Mouse (Mus musculus): ENCODE results near the gene Smpdl3b. TPM values are rescaled to one million over a fixed set of nuclear protein-coding genes. Genes with fewer than 3 reads are reported as not detected.
"Not testable (repeated sequence)": the region's sequence is repeated elsewhere in the genome, so short reads cannot be mapped to it uniquely, and the experiment has no call there.

The Smpdl3b gene
- polyA plus RNA-seq, 1 experiment from 2014 or later = 3.9 TPM

DNA sequence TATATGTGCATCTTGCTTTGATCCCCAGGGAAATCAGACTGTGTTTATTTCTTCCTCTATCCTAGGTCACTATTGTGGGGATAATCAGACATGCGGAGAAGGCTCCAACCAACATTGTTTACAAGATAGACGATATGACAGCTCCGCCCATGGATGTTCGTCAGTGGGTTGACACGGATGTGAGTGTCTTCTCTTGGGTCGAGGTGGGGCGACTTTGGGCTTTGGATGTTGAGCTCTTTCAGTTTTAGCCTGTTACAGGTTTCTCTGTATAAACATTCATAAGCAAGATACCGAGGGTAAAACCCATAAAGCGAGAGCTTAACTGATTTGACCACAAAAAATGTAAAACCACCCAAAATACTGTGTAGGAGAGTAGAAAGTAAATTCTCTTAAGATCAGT lies 14.7 kb upstream of the Smpdl3b start:
- Histone ChIP-seq H3K36me3 (ENCODE audit: control insufficient read depth, insufficient read depth) (peaks cover 49% of the 10 kb centered on the region), H3K9me3 (replicated peaks; ENCODE audit: control insufficient read depth, low read length) (no peaks in the 10 kb centered on the region), H3K27me3 (ENCODE audit: control insufficient read depth, insufficient read depth, low read length) (no peaks in the 10 kb centered on the region), H3K4me3 (ENCODE audit: low read length) (no peak overlapping the region), H3K27ac (ENCODE audit: low read length) (no peak overlapping the region), H3K4me2 (ENCODE audit: low read depth, low read length) (no peak overlapping the region), H3K4me1 (ENCODE audit: control insufficient read depth, insufficient read depth, low read length) (peaks cover 7% of the 10 kb centered on the region), H3K9ac (ENCODE audit: low read length) (no peak overlapping the region)
- WGBS = 89% methylated on average over 9 of the region's 9 CpGs
- ATAC-seq (replicated peaks; ENCODE audit: extremely low read depth, insufficient read depth, low FRiP score) = no peak

DNA sequence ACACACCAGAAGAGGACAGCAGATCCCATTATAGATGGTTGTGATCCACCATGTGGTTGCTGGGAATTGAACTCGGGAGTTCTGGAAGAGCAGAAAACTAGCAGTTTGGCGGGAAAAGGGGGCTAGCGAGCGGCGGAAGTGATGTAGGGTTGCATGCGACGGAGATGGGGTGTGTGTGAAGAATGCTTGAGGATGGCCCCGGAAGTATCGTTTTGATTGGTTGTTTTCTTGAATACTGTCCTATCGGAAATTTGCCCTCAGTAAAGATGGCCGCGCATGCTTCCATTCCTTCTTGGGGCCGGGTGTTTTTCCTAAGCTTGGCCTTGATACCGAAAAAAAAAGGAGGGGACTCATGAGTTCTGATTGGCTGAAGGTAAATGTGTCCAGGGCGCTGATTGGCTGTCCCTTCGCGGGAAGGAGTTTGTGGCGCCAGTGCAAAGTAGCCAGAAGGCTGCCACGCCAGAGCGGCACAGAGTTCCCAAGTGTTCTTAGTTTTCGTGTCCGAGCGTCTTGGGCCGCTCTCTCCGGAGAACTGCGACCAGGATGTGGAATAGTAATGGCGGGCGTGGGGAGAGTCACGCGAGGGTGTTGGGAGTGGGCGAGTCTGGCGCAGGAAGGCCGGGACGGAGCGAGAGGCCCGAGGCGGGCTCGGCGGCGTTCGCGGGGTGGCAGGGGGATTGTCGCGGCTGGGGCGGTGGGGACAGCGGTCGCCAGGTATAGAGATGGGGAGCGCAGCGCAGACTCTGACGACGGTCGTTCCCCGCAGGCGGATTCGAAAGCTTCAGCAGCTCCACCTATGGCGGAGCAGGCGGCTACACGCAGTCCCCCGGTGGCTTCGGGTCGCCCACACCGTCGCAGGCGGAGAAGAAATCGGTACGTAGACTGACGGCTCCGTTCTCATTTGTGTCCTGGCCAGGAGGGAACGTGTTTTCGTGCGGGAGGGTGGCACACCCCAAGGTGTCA lies 11.1 kb upstream of the Smpdl3b start, which contains the start of gene Rpa2:
TSS of gene Rpa2 (plus strand) at position 419 of the 963 bp plus-strand sequence.
- Histone ChIP-seq H3K4me1 (ENCODE audit: control insufficient read depth, insufficient read depth, low read length) (peaks cover 7% of the 10 kb centered on the region), H3K4me3 (ENCODE audit: low read length) (peak within 1 kb of the TSS; percentile 93), H3K4me2 (ENCODE audit: low read depth, low read length) (peak within 1 kb of the TSS; percentile 90), H3K27ac (ENCODE audit: low read length) (peak within 1 kb of the TSS; percentile 79), H3K9me3 (replicated peaks; ENCODE audit: control insufficient read depth, low read length) (no peaks in the 10 kb centered on the region), H3K9ac (ENCODE audit: low read length) (peak within 1 kb of the TSS; percentile 89), H3K27me3 (ENCODE audit: control insufficient read depth, insufficient read depth, low read length) (no peaks in the 10 kb centered on the region), H3K36me3 (ENCODE audit: control insufficient read depth, insufficient read depth) (peaks cover 21% of the 10 kb centered on the region)
- ATAC-seq (replicated peaks; ENCODE audit: extremely low read depth, insufficient read depth, low FRiP score) = peak; percentile 95
- WGBS = under 1% methylated on average over 71 of the region's 71 CpGs

DNA sequence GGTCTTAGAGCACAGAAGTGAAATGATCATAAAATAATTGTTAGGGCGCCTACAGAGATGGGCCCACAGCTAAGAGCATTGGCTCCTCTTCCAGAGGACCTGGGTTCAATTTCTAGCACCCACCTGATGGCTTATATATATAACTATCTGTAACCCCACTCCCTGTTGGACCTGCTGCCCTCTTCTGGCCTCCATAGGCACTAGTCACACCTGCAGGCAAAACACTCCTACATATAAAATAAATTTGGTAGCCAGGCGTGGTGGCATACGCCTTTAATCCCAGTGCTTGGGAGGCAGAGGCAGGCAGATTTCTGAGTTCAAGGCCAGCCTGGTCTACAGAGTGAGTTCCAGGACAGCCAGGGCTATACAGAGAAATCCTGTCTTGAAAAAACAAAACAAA lies 6.1 kb upstream of the Smpdl3b start:
- H3K9me3 ChIP-seq (replicated peaks; ENCODE audit: control insufficient read depth, low read length); H3K4me1 ChIP-seq (ENCODE audit: control insufficient read depth, insufficient read depth, low read length); H3K4me3 ChIP-seq (ENCODE audit: low read length); ATAC-seq (replicated peaks; ENCODE audit: extremely low read depth, insufficient read depth, low FRiP score); H3K27ac ChIP-seq (ENCODE audit: low read length); H3K4me2 ChIP-seq (ENCODE audit: low read depth, low read length); H3K36me3 ChIP-seq (ENCODE audit: control insufficient read depth, insufficient read depth); H3K9ac ChIP-seq (ENCODE audit: low read length); H3K27me3 ChIP-seq (ENCODE audit: control insufficient read depth, insufficient read depth, low read length): not testable (repeated sequence)
- 83% methylated on average over 3 of the region's 3 CpGs for WGBS

DNA sequence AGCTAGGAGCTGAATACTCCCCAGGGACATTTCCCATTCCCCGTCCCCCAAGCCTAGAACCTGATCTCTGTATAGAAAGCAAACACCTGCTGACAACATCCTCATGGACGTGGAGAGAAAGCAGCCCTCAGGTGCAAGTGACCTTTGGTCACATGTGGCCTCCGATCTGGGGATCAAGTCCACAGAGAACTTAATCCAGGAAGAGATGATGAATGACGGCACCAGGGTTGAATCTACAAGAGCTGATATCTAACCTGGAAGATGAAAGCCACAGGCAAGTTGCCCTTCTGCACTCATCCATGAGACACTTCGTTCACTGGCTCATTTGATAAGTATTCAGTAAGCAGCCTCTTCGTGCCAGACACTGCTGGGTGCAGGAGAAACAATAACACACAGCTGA lies 5.5 kb upstream of the Smpdl3b start:
- H3K4me3 ChIP-seq (ENCODE audit: low read length) = no peak overlapping the region
- ATAC-seq (replicated peaks; ENCODE audit: extremely low read depth, insufficient read depth, low FRiP score) = no peak

DNA sequence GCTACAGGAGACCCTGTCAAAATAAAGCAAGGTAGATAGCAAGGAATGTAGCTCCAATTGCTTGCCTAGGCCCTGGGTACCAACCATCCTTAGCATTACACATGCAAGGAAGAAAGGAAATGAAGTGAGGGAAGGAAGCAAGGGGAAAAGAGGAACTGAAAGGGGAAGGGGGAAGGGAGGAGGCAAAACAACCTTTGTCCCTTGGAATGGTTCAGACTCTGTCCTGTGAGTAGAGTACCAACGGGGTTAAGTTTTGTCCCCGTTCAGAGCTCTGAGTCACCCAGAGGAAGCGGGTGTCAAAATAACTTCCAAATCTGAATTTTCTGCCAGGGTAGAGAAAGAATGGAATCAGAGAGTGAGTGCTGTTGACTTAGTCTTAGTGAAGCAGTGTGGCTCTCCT lies 3.2 kb upstream of the Smpdl3b start:
- WGBS = 38% methylated on average over 3 of the region's 3 CpGs
- no peak overlapping the region for H3K27ac ChIP-seq (ENCODE audit: low read length)
- ATAC-seq (replicated peaks; ENCODE audit: extremely low read depth, insufficient read depth, low FRiP score) = no peak
- no peaks in the 10 kb centered on the region for H3K36me3 ChIP-seq (ENCODE audit: control insufficient read depth, insufficient read depth)
- no peaks in the 10 kb centered on the region for H3K9me3 ChIP-seq (replicated peaks; ENCODE audit: control insufficient read depth, low read length)
- H3K4me3 ChIP-seq (ENCODE audit: low read length) = no peak overlapping the region
- H3K4me2 ChIP-seq (ENCODE audit: low read depth, low read length) = no peak overlapping the region
- H3K27me3 ChIP-seq (ENCODE audit: control insufficient read depth, insufficient read depth, low read length) = no peaks in the 10 kb centered on the region; the same call in 1 of the 2 replicates
- H3K4me1 ChIP-seq (ENCODE audit: control insufficient read depth, insufficient read depth, low read length) = peaks cover 7% of the 10 kb centered on the region
- H3K9ac ChIP-seq (ENCODE audit: low read length) = no peak overlapping the region

More for the DNA sequence above, 5.5 kb upstream of the Smpdl3b start:
- Histone ChIP-seq H3K36me3 (ENCODE audit: control insufficient read depth, insufficient read depth) (no peaks in the 10 kb centered on the region), H3K9ac (ENCODE audit: low read length) (no peak overlapping the region), H3K27me3 (ENCODE audit: control insufficient read depth, insufficient read depth, low read length) (no peaks in the 10 kb centered on the region; the same call in 1 of the 2 replicates), H3K9me3 (replicated peaks; ENCODE audit: control insufficient read depth, low read length) (no peaks in the 10 kb centered on the region), H3K27ac (ENCODE audit: low read length) (no peak overlapping the region), H3K4me1 (ENCODE audit: control insufficient read depth, insufficient read depth, low read length) (no peaks in the 10 kb centered on the region), H3K4me2 (ENCODE audit: low read depth, low read length) (no peak overlapping the region)
- WGBS = 69% methylated on average over 6 of the region's 6 CpGs

DNA sequence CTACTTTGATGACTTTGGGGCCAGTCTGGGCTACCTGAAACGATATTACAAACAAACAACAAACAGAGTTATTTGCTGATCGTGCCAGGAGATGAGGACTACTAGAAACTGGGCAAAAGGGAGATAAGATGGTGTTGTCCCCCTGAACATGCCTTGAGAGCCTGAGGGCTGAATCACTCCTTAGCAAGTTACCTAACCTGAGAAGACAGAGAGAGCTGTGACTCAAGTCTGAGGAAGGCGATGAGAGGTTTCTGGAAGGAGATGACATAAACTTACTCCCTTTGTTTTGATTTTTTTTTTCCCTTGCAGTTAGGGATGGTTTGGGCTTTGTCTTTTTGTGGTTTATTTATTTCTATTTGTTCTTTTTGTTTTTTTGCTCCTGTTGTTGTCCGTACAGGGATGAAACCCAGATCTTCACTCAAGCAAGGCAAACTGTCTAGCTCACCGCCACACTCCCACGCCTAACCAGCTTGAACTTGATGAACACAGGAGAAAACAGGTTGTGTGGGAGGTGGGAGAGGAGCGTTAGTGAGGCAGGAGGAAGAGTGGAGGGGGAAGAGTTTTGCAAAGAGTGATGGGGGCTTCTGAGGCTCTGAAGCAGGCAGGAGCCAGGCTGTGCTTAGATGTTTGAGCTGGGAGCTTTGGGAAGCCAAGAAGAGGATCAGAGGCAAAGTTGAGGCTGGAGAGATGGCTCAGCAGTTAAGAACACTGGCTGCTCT lies 740 bp upstream of the Smpdl3b start:
- Histone ChIP-seq H3K36me3 (ENCODE audit: control insufficient read depth, insufficient read depth) (no peaks in the 10 kb centered on the region), H3K4me3 (ENCODE audit: low read length) (no peak overlapping the region)
- 70% methylated on average over 7 of the region's 7 CpGs for WGBS

DNA sequence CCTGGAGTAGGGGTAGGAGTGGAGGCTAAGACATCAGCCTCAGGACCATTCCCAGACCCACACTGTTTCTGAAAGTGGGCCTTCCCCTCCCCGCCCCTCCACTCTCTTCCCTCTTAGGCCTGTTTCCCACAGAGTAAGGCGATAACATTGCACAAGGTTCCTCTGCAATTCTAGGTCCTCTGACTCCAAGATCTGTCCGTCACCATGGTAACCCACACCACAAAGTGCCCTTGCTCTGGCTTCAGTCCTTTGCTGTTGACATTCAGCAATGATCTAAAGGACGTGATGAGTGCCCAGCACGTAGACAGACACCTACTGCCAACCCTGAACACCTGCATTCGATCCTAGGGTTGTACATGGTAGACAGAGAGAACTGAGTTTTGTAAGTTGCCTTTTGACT lies 4.1 kb downstream of the Smpdl3b start:
- WGBS = 52% methylated on average over 6 of the region's 6 CpGs
- no peak for ATAC-seq (replicated peaks; ENCODE audit: extremely low read depth, insufficient read depth, low FRiP score)

More for the DNA sequence above, 740 bp upstream of the Smpdl3b start:
- Histone ChIP-seq H3K27ac (ENCODE audit: low read length) (no peak overlapping the region), H3K9me3 (replicated peaks; ENCODE audit: control insufficient read depth, low read length) (no peaks in the 10 kb centered on the region), H3K4me1 (ENCODE audit: control insufficient read depth, insufficient read depth, low read length) (peaks cover 7% of the 10 kb centered on the region), H3K9ac (ENCODE audit: low read length) (no peak overlapping the region), H3K27me3 (ENCODE audit: control insufficient read depth, insufficient read depth, low read length) (no peaks in the 10 kb centered on the region; the same call in 1 of the 2 replicates), H3K4me2 (ENCODE audit: low read depth, low read length) (peak overlapping the region; percentile 98; the same call in 1 of the 2 replicates)
- ATAC-seq (replicated peaks; ENCODE audit: extremely low read depth, insufficient read depth, low FRiP score) = no peak

DNA sequence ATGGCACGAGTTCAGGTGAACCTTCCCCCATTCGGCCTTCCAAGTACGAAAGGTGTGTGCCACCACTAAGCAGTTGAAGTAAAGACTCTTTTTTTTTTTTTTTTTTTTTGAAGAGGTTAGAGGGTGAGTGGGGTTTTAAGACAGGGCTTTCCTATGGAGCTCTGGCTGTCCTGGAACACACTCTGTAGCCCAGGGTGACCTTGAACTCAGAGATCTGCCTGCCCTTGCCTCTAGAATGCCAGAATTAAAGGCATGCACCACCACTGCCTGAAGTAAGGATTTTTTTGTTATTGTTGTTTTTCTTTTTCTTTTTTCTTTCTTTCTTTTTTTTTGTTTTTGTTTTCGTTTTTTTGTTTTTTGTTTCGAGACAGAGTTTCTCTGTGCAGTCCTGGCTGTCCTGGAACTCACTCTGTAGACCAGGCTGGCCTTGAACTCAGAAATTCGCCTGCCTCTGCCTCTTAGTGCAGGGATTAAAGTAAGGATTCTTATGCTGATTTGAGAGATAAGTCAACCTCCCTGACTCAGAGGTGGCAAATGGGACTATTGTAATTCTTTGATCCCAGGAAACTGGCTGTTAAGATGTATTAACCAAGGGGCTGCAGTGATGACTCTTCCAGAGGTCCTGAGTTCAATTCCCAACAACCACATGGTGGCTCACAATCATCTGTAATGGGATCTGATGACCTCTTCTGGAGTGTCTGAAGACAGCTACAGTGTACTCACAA lies 7.6 kb downstream of the Smpdl3b start:
- no peak for ATAC-seq (replicated peaks; ENCODE audit: extremely low read depth, insufficient read depth, low FRiP score)
- Histone ChIP-seq H3K4me1 (ENCODE audit: control insufficient read depth, insufficient read depth, low read length) (peaks cover 4% of the 10 kb centered on the region; the same call in 1 of the 2 replicates), H3K27ac (ENCODE audit: low read length) (no peak overlapping the region), H3K9ac (ENCODE audit: low read length) (no peak overlapping the region), H3K4me2 (ENCODE audit: low read depth, low read length) (no peak overlapping the region), H3K27me3 (ENCODE audit: control insufficient read depth, insufficient read depth, low read length) (no peaks in the 10 kb centered on the region), H3K36me3 (ENCODE audit: control insufficient read depth, insufficient read depth) (no peaks in the 10 kb centered on the region), H3K4me3 (ENCODE audit: low read length) (no peak overlapping the region), H3K9me3 (replicated peaks; ENCODE audit: control insufficient read depth, low read length) (no peaks in the 10 kb centered on the region)
- 76% methylated on average over 6 of the region's 6 CpGs for WGBS

More for the DNA sequence above, 4.1 kb downstream of the Smpdl3b start:
- Histone ChIP-seq H3K36me3 (ENCODE audit: control insufficient read depth, insufficient read depth) (no peaks in the 10 kb centered on the region), H3K4me1 (ENCODE audit: control insufficient read depth, insufficient read depth, low read length) (peaks cover 7% of the 10 kb centered on the region), H3K27ac (ENCODE audit: low read length) (no peak overlapping the region), H3K27me3 (ENCODE audit: control insufficient read depth, insufficient read depth, low read length) (no peaks in the 10 kb centered on the region; the same call in 1 of the 2 replicates), H3K9ac (ENCODE audit: low read length) (no peak overlapping the region), H3K9me3 (replicated peaks; ENCODE audit: control insufficient read depth, low read length) (no peaks in the 10 kb centered on the region), H3K4me3 (ENCODE audit: low read length) (no peak overlapping the region), H3K4me2 (ENCODE audit: low read depth, low read length) (no peak overlapping the region)

Measured in heart, embryonic 16.5 days (tissue).